Mouse (Mus musculus) forebrain, embryonic 16.5 days (tissue): Measurements from ENCODE around the gene Foxn3. TPM values are rescaled to one million over a fixed set of nuclear protein-coding genes. Genes with fewer than 3 reads are reported as not detected.

ENCODE experiments used
- ATAC-seq: fragments of 200-750 bp; cut with Nextera tagmentation; 2 replicates; pipeline ENCODE4 v1.8.0; 2017; ENCODE audit warnings: mild to moderate bottlenecking, moderate library complexity
- H3K27ac ChIP-seq: fragments of 300-500 bp; sonication (generic); 2 replicates; pipeline ENCODE4 v1.5.1; 2014; ENCODE audit warnings: low read length, control low read depth
- H3K27me3 ChIP-seq: fragments of 300-500 bp; sonication (generic); replicated peaks from 2 replicates; pipeline ENCODE4 v1.6.1; 2014; ENCODE audit warnings: low read length; ENCODE audit not compliant: control insufficient read depth, insufficient read depth
- H3K36me3 ChIP-seq: fragments of 300-500 bp; sonication (generic); 2 replicates; pipeline ENCODE4 v1.6.1; 2014; ENCODE audit not compliant: control insufficient read depth, insufficient read depth
- H3K4me1 ChIP-seq: fragments of 300-500 bp; sonication (generic); replicated peaks from 2 replicates; pipeline ENCODE4 v1.6.1; 2014; ENCODE audit warnings: low read length; ENCODE audit not compliant: control insufficient read depth, insufficient read depth
- H3K4me2 ChIP-seq: fragments of 300-500 bp; sonication (generic); 2 replicates; pipeline ENCODE4 v1.6.1; 2014; ENCODE audit warnings: mild to moderate bottlenecking, low read length, control low read depth
- H3K4me3 ChIP-seq: fragments of 300-500 bp; sonication (generic); replicated peaks from 2 replicates; pipeline ENCODE4 v1.5.1; 2014; ENCODE audit warnings: mild to moderate bottlenecking, low read length, control low read depth
- H3K9ac ChIP-seq: fragments of 300-500 bp; sonication (generic); replicated peaks from 2 replicates; pipeline ENCODE4 v1.6.1; 2014; ENCODE audit warnings: low read depth, low read length, control low read depth
- H3K9me3 ChIP-seq: fragments of 300-500 bp; sonication (generic); 2 replicates; pipeline ENCODE4 v1.6.1; 2016; ENCODE audit warnings: low read length; ENCODE audit not compliant: control insufficient read depth
- WGBS: fragments of 180-500 bp; shearing (Covaris S2); extraction: QIAGEN DNeasy Blood & Tissue Kit; methylation state at CpG from one replicate; pipeline ENCODE4 v1.1.7; 2014; 5-methylcytosine and 5-hydroxymethylcytosine counted together
- polyA plus RNA-seq: library from polyadenylated mRNA; unstranded; fragments of >200 nt; fragmentation: Nextera tagmentation; extraction: Ambion mirVana; gene quantifications from 2 replicates; pipeline ENCODE4 v1.2.1, GENCODE M21; 2015

Gene Foxn3
- polyA plus RNA-seq, 1 experiment from 2014 or later: 78.0 TPM

DNA sequence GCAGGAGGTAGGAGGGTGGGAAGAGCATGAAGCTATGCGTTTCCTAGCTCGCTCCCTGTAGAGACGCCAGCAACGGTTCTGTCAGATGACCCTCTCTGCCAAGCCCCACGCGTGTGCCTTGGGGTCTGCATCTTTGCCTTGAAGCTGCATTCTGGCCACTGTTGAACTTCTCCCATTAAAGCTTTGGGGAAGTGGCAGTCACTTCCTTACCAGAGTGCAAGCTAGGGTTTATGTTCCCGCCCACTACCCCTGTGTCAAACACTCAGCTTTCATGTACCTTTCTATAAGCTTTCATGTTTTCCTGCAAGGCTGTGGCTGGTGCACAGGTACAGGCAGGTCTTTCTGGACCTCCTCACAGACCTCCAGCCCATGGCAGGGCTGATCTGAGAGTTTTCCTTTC, 409.2 kb downstream of the Foxn3 start:
- H3K4me1 ChIP-seq: peaks cover 8% of the 10 kb centered on the region
- no peaks in the 10 kb centered on the region for H3K27me3 ChIP-seq
- no peak overlapping the region for H3K4me2 ChIP-seq
- WGBS: 86% methylated on average over 7 of the region's 7 CpGs
- H3K9me3 ChIP-seq: no peaks in the 10 kb centered on the region
- peak; percentile 33; the same call in 1 of the 2 replicates for ATAC-seq
- no peak overlapping the region for H3K9ac ChIP-seq
- H3K4me3 ChIP-seq: no peak overlapping the region
- no peak overlapping the region for H3K27ac ChIP-seq
- H3K36me3 ChIP-seq: no peaks in the 10 kb centered on the region

DNA sequence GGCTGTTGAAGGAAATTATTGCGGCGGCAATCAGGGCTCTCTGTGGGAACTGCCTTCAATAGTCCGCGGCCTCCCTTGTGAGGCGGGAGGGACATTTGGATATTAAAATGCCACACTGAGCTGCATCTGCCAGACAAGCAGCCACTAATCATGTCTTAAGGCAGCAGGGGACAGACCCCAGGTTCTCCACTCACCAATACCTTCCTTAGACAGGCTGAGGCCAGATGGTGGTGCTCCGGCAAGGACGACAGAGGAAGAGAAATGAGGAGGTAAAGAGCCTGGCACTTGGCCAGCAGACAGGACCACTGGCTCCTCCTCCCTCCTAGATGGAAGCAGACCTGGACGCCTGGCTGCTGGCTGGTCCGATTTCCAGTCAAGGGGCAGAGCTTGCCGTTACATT, 409.7 kb downstream of the Foxn3 start:
- peak; percentile 45 for ATAC-seq
- no peak overlapping the region for H3K4me2 ChIP-seq
- H3K27me3 ChIP-seq: no peaks in the 10 kb centered on the region
- 21% methylated on average over 10 of the region's 10 CpGs for WGBS
- H3K27ac ChIP-seq: no peak overlapping the region
- H3K9ac ChIP-seq: no peak overlapping the region
- no peak overlapping the region for H3K4me3 ChIP-seq
- H3K4me1 ChIP-seq: peaks cover 8% of the 10 kb centered on the region
- no peaks in the 10 kb centered on the region for H3K9me3 ChIP-seq
- H3K36me3 ChIP-seq: no peaks in the 10 kb centered on the region

DNA sequence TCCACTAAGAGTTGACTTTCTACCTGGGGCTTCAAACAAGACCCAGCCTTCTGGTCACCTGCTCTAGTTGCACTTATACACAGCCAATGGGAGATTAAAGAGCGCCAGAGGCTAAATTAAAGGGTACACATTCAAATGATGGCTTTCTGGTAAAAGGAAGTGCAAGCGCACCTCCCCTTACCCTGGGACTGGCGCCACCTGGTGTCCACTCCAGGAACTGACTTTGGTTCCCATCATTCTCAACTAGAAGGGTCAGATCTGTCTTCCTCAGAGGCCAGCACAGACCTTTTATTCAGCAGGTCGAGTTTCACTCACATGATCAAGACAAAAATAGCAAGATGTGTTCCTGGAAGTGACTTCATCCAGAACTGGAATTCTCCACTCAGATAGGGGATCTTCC, 413.3 kb downstream of the Foxn3 start:
- H3K4me1 ChIP-seq: peaks cover 8% of the 10 kb centered on the region
- H3K27ac ChIP-seq: no peak overlapping the region
- 52% methylated on average over 4 of the region's 4 CpGs for WGBS
- no peaks in the 10 kb centered on the region for H3K9me3 ChIP-seq
- H3K4me3 ChIP-seq: no peak overlapping the region
- no peak overlapping the region for H3K4me2 ChIP-seq
- H3K9ac ChIP-seq: no peak overlapping the region
- no peaks in the 10 kb centered on the region for H3K27me3 ChIP-seq
- no peaks in the 10 kb centered on the region for H3K36me3 ChIP-seq
- no peak for ATAC-seq

DNA sequence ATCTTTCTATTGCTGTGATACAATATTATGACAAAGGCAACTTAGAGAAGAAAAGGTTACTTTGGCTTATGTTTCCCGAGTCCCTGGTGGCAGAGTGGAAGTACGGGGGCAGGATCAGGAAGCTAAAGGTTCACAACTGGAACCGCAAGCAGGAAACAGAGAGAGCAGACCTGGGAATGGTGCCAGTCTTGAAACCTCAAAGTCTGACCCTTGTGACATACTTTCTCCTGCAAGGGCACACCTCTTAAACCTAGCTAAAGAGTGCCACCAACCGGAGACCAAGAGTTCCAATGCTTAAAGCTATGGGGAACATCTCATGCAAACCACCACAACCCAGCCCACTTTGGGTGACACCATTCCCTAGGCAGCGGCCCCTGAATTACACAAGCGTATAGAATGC, 414.2 kb downstream of the Foxn3 start:
- no peaks in the 10 kb centered on the region for H3K36me3 ChIP-seq
- 92% methylated on average over 6 of the region's 6 CpGs for WGBS
- ATAC-seq: no peak

More for the DNA sequence above, 414.2 kb downstream of the Foxn3 start:
- no peak overlapping the region for H3K4me3 ChIP-seq
- no peak overlapping the region for H3K27ac ChIP-seq
- H3K4me2 ChIP-seq: no peak overlapping the region
- H3K9me3 ChIP-seq: no peaks in the 10 kb centered on the region
- peaks cover 8% of the 10 kb centered on the region for H3K4me1 ChIP-seq
- H3K27me3 ChIP-seq: no peaks in the 10 kb centered on the region
- no peak overlapping the region for H3K9ac ChIP-seq
